Mouse (Mus musculus): Measurements from ENCODE around the gene Peg12.

Gene Peg12

GRCm38 (mm10) chr7:62463878-62464755 lies at the start of gene Peg12:
TSS of gene Peg12 (minus strand) at chr7:62464510.
- in situ Hi-C loops (cut with MboI, MseI) = no loop called here

GRCm38 (mm10) chr7:62486139-62486538 lies 21.8 kb upstream of the Peg12 start:
- in situ Hi-C loops (cut with MboI, MseI) = no loop called here

GRCm38 (mm10) chr7:62463007-62463877 lies 1.1 kb downstream of the Peg12 start:
- in situ Hi-C loops (cut with MboI, MseI) = no loop called here

- in situ Hi-C loops (cut with MboI, MseI) = no loop called here
Observed at GRCm38 (mm10) chr7:62462229-62463006, 1.9 kb downstream of the Peg12 start.

- in situ Hi-C loops (cut with MboI, MseI) = no loop called here
Observed at GRCm38 (mm10) chr7:62452353-62452752, 12.0 kb downstream of the Peg12 start.

GRCm38 (mm10) chr7:62445431-62446165 lies 18.7 kb downstream of the Peg12 start:
- in situ Hi-C loops (cut with MboI, MseI) = no loop called here

GRCm38 (mm10) chr7:62436394-62436793 lies 27.9 kb downstream of the Peg12 start:
- in situ Hi-C loops (cut with MboI, MseI) = no loop called here

GRCm38 (mm10) chr7:62433243-62433642 lies 31.1 kb downstream of the Peg12 start:
- in situ Hi-C loops (cut with MboI, MseI) = no loop called here

- in situ Hi-C loops (cut with MboI, MseI) = no loop called here
Observed at GRCm38 (mm10) chr7:62428337-62428736, 36.0 kb downstream of the Peg12 start.

- in situ Hi-C loops (cut with MboI, MseI) = no loop called here
Observed at GRCm38 (mm10) chr7:62423210-62423609, 41.1 kb downstream of the Peg12 start.

- in situ Hi-C loops (cut with MboI, MseI) = no loop called here
Observed at GRCm38 (mm10) chr7:62420566-62420965, 43.7 kb downstream of the Peg12 start.

GRCm38 (mm10) chr7:62419493-62420360 lies 44.6 kb downstream of the Peg12 start, which contains the start of gene Mkrn3:
TSS of gene Mkrn3 (minus strand) at chr7:62420139.
- in situ Hi-C loops (cut with MboI, MseI) = no loop called here

GRCm38 (mm10) chr7:62419105-62419492 lies 45.2 kb downstream of the Peg12 start:
- in situ Hi-C loops (cut with MboI, MseI) = no loop called here

GRCm38 (mm10) chr7:62418346-62418745 lies 46.0 kb downstream of the Peg12 start:
- in situ Hi-C loops (cut with MboI, MseI) = no loop called here

GRCm38 (mm10) chr7:62416173-62416572 lies 48.1 kb downstream of the Peg12 start:
- in situ Hi-C loops (cut with MboI, MseI) = no loop called here

- in situ Hi-C loops (cut with MboI, MseI) = no loop called here
Observed at GRCm38 (mm10) chr7:62415222-62415621, 49.1 kb downstream of the Peg12 start.
